Mouse (Mus musculus): ENCODE data around the gene Gm21830. TPM values are rescaled to one million over a fixed set of nuclear protein-coding genes. Genes with fewer than 3 reads are reported as not detected.
"Not testable (repeated sequence)": the region's sequence is repeated elsewhere in the genome, so short reads cannot be mapped to it uniquely, and the experiment has no call there.

Gm21830 gene
- not detected in 2 replicates for polyA plus RNA-seq (2012; rRNA removed)

- no CpG with 5 or more reads among the region's 1 CpGs for WGBS
- H3K27me3 ChIP-seq (ENCODE audit: control insufficient read depth, insufficient read depth, low read length); H3K27ac ChIP-seq (ENCODE audit: control insufficient read depth, insufficient read depth, low read length); H3K36me3 ChIP-seq (ENCODE audit: control insufficient read depth, insufficient read depth, low read length); H3K4me3 ChIP-seq (ENCODE audit: control insufficient read depth, insufficient read depth, low read length); DNase-seq; H3K4me1 ChIP-seq (replicated peaks; ENCODE audit: control insufficient read depth, insufficient read depth, low read length): not testable (repeated sequence)
Measured at GRCm38 (mm10) chr2:67413425-67413824, at the start of gene Gm21830. Gene Gm21830, plus strand, starts transcription at chr2:67413725.

- H3K4me1 ChIP-seq (replicated peaks; ENCODE audit: control insufficient read depth, insufficient read depth, low read length) = no peaks in the 10 kb centered on the region
- no peak overlapping the region for H3K4me3 ChIP-seq (ENCODE audit: control insufficient read depth, insufficient read depth, low read length)
- 85% methylated on average over 2 of the region's 2 CpGs for WGBS
- H3K27ac ChIP-seq (ENCODE audit: control insufficient read depth, insufficient read depth, low read length) = no peak overlapping the region
- no peak for DNase-seq
- TF ChIP-seq CTCF (IDR thresholded peaks at IDR 0.05; ENCODE audit: borderline replicate concordance, control insufficient read depth, extremely low read depth, insufficient read depth, low read length, poor library complexity) = no peak
- TF ChIP-seq POLR2A (IDR thresholded peaks at IDR 0.05; ENCODE audit: control insufficient read depth, extremely low read depth, insufficient read depth, low read length, poor library complexity) = no peak
- no peaks in the 10 kb centered on the region for H3K27me3 ChIP-seq (ENCODE audit: control insufficient read depth, insufficient read depth, low read length)
- no peaks in the 10 kb centered on the region for H3K36me3 ChIP-seq (ENCODE audit: control insufficient read depth, insufficient read depth, low read length)
Measured at GRCm38 (mm10) chr2:67364506-67364905, 49.0 kb upstream of the Gm21830 start.

DNA sequence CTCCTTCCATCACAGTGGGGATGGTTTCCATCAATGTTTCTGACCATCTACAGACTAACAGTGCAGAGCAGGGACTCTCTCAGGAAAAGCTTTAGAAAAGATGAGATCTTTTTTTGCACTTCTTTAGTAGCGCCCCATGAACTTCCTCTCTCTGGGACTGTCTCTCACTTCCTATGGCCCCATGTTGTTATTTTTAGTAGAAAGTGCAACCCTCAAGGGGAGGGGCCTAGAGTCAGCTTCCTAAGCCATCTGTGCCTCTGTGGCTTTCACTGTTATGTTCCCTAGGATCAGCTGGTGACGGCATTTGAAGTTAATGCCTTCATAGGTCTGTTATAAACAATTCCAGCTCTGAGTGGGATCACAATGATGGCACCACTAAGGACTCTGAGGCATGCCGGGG is 35.0 kb upstream of the Gm21830 start:
- Histone ChIP-seq H3K36me3 (ENCODE audit: control insufficient read depth, insufficient read depth, low read length) (no peaks in the 10 kb centered on the region), H3K27ac (ENCODE audit: control insufficient read depth, insufficient read depth, low read length) (no peak overlapping the region), H3K4me3 (ENCODE audit: control insufficient read depth, insufficient read depth, low read length) (no peak overlapping the region), H3K4me1 (replicated peaks; ENCODE audit: control insufficient read depth, insufficient read depth, low read length) (no peaks in the 10 kb centered on the region), H3K27me3 (ENCODE audit: control insufficient read depth, insufficient read depth, low read length) (no peaks in the 10 kb centered on the region)
- DNase-seq = no peak
- TF ChIP-seq CTCF (IDR thresholded peaks at IDR 0.05; ENCODE audit: borderline replicate concordance, control insufficient read depth, extremely low read depth, insufficient read depth, low read length, poor library complexity) (no peak), POLR2A (IDR thresholded peaks at IDR 0.05; ENCODE audit: control insufficient read depth, extremely low read depth, insufficient read depth, low read length, poor library complexity) (no peak)
- 37% methylated on average over 3 of the region's 3 CpGs for WGBS

DNA sequence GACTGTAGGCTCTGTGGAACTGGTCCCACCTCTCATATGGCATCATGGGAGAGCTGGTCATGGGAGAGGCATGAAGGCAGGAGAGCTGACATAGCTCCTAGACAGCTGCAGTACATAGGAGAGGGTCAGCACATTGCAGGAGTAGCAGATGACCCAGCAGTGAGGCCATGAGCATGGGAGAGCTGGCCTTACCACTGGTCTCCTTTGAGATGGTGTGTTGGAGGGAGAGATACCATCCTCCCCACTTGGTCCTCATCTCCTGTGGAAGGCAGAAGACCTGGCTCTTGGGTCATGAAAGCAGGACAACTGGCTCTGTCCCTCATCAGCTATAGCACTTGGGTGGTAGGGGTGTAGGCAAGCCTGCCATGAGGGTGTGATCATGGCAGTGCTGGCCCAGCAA is 7.3 kb downstream of the Gm21830 start:
- H3K27ac ChIP-seq (ENCODE audit: control insufficient read depth, insufficient read depth, low read length) = no peak overlapping the region
- DNase-seq = no peak
- H3K27me3 ChIP-seq (ENCODE audit: control insufficient read depth, insufficient read depth, low read length) = no peaks in the 10 kb centered on the region
- no peaks in the 10 kb centered on the region for H3K4me1 ChIP-seq (replicated peaks; ENCODE audit: control insufficient read depth, insufficient read depth, low read length)
- H3K4me3 ChIP-seq (ENCODE audit: control insufficient read depth, insufficient read depth, low read length) = no peak overlapping the region
- H3K36me3 ChIP-seq (ENCODE audit: control insufficient read depth, insufficient read depth, low read length) = no peaks in the 10 kb centered on the region
- TF ChIP-seq POLR2A (IDR thresholded peaks at IDR 0.05; ENCODE audit: control insufficient read depth, extremely low read depth, insufficient read depth, low read length, poor library complexity) (no peak), CTCF (IDR thresholded peaks at IDR 0.05; ENCODE audit: borderline replicate concordance, control insufficient read depth, extremely low read depth, insufficient read depth, low read length, poor library complexity) (no peak)

- Histone ChIP-seq H3K27ac (ENCODE audit: control insufficient read depth, insufficient read depth, low read length) (no peak overlapping the region), H3K4me1 (replicated peaks; ENCODE audit: control insufficient read depth, insufficient read depth, low read length) (no peaks in the 10 kb centered on the region), H3K27me3 (ENCODE audit: control insufficient read depth, insufficient read depth, low read length) (no peaks in the 10 kb centered on the region), H3K4me3 (ENCODE audit: control insufficient read depth, insufficient read depth, low read length) (no peak overlapping the region), H3K36me3 (ENCODE audit: control insufficient read depth, insufficient read depth, low read length) (no peaks in the 10 kb centered on the region)
- 76% methylated on average over 1 of the region's 1 CpGs for WGBS
- DNase-seq = no peak
- TF ChIP-seq CTCF (IDR thresholded peaks at IDR 0.05; ENCODE audit: borderline replicate concordance, control insufficient read depth, extremely low read depth, insufficient read depth, low read length, poor library complexity) (no peak), POLR2A (IDR thresholded peaks at IDR 0.05; ENCODE audit: control insufficient read depth, extremely low read depth, insufficient read depth, low read length, poor library complexity) (no peak)
Measured at GRCm38 (mm10) chr2:67422799-67423198, 9.3 kb downstream of the Gm21830 start.

GRCm38 (mm10) chr2:67433081-67433480 is 19.6 kb downstream of the Gm21830 start, which contains the start of gene Gm26727:
Gene Gm26727, minus strand, starts transcription at chr2:67433181.
- H3K4me1 ChIP-seq (replicated peaks; ENCODE audit: control insufficient read depth, insufficient read depth, low read length) = no peaks in the 10 kb centered on the region
- H3K27ac ChIP-seq (ENCODE audit: control insufficient read depth, insufficient read depth, low read length) = no peak within 1 kb of the TSS
- WGBS = 66% methylated on average over 2 of the region's 2 CpGs
- TF ChIP-seq POLR2A (IDR thresholded peaks at IDR 0.05; ENCODE audit: control insufficient read depth, extremely low read depth, insufficient read depth, low read length, poor library complexity) = no peak
- no peak for TF ChIP-seq CTCF (IDR thresholded peaks at IDR 0.05; ENCODE audit: borderline replicate concordance, control insufficient read depth, extremely low read depth, insufficient read depth, low read length, poor library complexity)
- H3K36me3 ChIP-seq (ENCODE audit: control insufficient read depth, insufficient read depth, low read length) = no peaks in the 10 kb centered on the region
- no peak within 1 kb of the TSS for H3K4me3 ChIP-seq (ENCODE audit: control insufficient read depth, insufficient read depth, low read length)
- H3K27me3 ChIP-seq (ENCODE audit: control insufficient read depth, insufficient read depth, low read length) = no peaks in the 10 kb centered on the region
- no peak for DNase-seq

- H3K27ac ChIP-seq (ENCODE audit: control insufficient read depth, insufficient read depth, low read length) = no peak overlapping the region
- 88% methylated on average over 8 of the region's 8 CpGs for WGBS
- no peaks in the 10 kb centered on the region for H3K4me1 ChIP-seq (replicated peaks; ENCODE audit: control insufficient read depth, insufficient read depth, low read length)
- H3K27me3 ChIP-seq (ENCODE audit: control insufficient read depth, insufficient read depth, low read length) = no peaks in the 10 kb centered on the region
- H3K4me3 ChIP-seq (ENCODE audit: control insufficient read depth, insufficient read depth, low read length) = no peak overlapping the region
- DNase-seq = no peak
- H3K36me3 ChIP-seq (ENCODE audit: control insufficient read depth, insufficient read depth, low read length) = no peaks in the 10 kb centered on the region
- no peak for TF ChIP-seq CTCF (IDR thresholded peaks at IDR 0.05; ENCODE audit: borderline replicate concordance, control insufficient read depth, extremely low read depth, insufficient read depth, low read length, poor library complexity)
- no peak for TF ChIP-seq POLR2A (IDR thresholded peaks at IDR 0.05; ENCODE audit: control insufficient read depth, extremely low read depth, insufficient read depth, low read length, poor library complexity)
Measured at GRCm38 (mm10) chr2:67438309-67438708, 24.8 kb downstream of the Gm21830 start.

Data from thymus, adult 2 months (tissue).